Mouse (Mus musculus) adrenal gland, postnatal 25 days (tissue): ENCODE data around the gene Nab2. TPM values are rescaled to one million over a fixed set of nuclear protein-coding genes. Genes with fewer than 3 reads are reported as not detected.

ENCODE experiments used
- DNase-seq: peaks from one replicate; pipeline ENCODE4 v3.0.0; 2021; ENCODE audit warnings: mixed read lengths
- total RNA-seq: library from RNA; stranded (reverse); gene quantifications from 2 replicates; pipeline ENCODE4 v1.2.3, GENCODE M21; 2021

Gene Nab2
- total RNA-seq, 1 experiment from 2014 or later, result 19.0 TPM

DNA sequence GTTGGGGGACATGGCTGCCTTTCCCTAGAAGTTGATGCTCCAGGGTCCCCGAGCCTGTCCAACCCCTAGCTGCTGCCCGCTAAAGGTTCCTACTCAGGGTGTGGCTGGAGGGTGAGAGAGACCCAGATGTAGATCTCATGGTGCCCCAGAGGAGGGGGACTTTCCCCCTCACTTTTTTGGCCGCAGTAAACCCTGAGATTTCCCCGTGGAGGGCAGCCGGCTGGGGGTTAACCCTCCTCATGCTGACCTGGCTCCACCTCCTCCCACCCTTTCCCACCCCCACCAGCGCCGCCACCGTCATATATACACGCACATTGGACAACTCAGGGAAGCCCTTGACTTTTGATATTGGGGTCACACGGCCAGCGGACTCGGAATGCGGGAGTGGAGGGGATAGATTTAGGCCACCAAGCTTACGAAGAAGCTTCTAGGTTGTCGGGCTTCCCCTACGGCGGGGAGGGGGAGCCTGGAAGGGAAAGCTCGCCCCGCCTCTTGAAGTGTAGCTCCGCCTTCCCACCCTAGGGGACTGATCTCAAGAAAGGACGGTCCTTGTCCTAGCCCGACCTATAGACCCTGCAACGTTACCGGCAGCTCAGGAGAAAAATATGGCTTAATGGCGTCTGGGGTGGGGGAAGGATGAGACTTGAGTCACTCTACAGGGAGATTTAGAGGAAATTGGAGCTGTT is 24.7 kb downstream of the Nab2 start:
- peak; percentile 81 for DNase-seq

DNA sequence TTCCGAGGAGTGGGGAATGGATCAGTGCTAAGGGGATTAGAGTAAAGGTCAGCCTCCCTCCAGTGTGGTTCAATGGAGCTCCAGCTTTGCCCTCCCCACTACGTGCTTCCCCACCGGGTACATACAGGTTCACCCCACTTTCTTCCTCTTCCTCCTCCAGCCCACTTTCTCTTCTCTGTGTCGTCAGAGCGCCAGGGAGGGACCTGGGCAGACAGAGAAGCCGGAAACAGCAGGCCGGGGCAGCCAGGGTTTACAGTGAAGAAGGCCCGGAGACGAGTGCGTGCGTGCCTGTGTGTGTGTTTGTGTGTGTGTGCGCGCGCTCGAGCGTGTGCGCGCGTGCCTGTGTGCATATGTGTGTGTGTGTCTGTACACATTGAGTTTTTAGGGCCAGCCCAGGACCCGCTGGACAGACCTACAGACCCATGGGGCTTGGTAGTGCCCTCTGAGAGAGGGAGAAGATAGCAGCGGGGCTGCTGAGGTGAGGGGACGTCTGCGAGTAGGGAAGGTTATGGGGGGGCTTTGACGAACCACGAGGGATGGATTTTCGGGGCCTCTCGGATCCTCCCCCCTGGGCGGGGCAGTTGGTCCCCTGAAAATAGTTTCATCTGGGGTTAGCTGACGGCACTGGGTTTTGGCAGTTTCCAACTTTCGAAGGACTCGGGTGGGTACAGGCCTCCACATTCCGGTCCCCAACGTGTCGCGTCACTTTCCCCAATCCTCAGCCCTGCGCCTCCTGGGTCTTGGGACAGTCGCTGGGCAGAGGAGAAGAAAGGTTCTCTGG is 25.4 kb downstream of the Nab2 start, which contains the start of gene Stat6:
TSS of gene Stat6 (plus strand) at position 215 of the 781 bp plus-strand sequence.
- DNase-seq, result peak; percentile 77

DNA sequence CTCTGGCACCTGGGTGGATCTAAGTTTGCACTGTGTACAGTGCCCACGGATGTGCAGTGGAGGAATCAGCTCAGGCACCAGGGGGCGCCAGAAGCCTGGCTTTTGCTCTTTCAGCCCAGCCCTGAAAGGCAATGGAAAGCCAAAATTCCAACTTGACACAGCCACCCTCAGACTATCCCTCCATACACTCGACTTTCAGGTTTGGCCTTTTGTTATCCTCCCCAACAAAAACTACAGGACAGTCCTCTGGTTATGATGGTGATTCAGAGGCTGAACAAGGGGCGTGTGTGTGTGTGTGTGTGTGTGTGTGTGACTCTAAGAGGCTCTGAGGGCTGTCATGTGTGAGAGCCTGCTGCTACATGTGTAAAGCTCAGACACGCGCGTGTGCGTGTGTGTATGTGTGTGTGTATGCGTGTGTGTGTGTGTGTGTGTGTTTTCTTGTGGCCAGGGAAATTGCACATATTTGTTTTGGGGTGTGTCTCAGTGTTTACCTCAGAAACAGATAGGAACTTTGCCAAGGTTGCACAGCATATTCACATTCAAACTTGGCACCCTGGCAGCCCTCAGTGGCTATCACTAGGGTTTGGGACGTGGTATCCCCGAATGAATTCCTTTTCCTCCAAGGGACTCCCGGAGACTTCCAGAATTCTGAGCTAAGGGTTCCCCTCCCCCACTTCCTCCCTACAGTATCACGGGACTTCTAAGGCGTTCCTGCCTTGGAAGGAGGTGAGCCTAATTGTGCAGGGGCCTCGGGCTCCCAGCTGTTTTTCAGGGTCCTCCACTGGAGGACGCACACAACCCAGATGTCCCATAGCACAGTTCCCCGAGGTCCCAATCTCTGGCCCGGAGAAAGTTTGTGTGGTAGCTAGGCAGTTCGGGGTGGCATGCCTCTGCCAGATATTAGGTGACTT is 26.3 kb downstream of the Nab2 start:
- DNase-seq, result peak; percentile 94

DNA sequence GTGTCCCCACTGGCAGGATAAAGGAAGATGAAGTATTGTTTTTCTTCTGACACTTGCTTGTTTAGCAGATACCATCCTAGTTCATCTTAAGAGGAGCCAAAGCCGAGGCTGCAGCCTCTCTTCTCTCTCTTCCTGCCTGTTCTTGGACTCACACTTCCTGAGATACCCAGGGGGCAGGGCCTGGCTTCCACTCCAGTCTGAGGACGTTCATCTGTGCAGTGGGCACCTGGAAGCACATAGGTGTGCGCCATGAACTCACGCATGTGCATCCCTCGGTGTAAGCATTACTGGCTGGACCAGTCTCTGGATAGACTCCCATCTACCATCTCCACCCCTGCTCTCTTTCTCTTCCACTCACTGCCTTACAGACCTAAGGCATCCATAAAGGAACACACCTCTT is 27.9 kb downstream of the Nab2 start:
- no peak for DNase-seq

DNA sequence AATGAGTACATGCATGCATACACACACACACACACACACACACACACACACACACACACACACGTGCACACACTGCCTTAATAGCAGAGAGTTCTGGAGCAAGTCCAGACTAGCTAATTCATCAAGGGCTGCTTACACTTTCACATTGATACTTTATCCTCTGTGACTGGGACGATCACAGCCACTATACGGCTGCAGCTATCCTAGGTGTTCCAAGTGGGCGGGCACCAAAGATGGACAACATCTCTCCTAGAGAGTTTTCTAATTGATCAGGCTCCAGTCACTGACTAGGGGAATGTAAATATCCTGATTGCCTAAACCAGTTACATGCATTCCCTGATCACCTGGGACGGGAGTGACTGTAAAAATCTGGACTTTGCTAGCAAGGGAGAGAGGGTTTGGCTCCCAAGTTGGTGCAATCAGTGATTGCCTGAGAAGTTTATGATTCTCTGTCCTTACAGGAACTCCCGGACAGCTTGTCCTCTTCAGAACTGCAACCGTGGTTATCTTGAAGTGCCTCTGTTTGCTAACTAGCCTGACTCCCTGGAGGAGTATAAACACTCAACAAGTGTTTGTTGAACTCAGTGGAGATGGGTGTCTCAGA is 35.6 kb downstream of the Nab2 start:
- no peak for DNase-seq

DNA sequence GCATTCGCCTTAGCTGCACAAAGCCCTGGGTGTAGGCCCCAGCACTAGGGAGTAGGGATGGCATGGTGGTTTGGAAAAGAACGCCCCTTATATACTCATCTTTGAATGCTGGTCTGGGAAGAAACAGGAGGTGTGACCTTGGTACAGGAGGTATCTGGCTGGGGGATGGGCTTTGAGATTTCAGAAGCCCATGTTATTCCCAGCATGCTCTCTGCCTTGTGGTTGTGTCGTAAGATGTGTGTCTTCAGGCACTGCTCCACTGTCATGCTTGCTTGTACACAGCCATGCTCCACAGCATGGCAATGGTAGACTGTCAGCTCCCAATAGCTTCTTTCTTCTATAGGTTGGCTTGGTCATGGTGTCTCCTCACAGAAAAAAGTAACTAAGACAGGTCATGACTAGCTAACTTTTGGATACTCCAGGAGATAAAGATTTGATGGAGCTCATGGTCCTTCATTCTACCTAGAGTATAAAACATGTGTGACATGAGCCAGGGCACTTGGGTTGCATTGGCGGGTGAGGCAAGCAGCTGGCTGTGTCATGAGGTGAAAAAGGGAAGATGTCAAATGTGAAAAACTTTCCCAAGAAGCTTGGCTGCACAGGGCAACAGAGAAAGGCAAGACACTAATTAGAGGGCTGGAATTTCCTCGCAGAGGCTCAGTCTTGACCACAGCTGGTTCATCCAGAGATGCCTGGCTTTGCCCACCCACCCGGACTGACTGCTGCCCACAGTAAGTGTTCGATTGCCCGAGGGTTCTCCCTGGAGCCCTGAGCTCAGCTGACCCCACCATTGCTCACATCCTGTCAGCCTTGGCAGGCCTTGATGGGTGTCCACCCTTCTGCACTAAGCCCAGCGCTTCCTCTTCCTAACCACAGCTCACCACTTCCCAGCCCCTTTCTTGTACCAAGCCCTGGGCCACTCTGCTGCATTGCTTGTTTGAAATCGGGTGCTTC is 36.8 kb downstream of the Nab2 start:
- no peak for DNase-seq

DNA sequence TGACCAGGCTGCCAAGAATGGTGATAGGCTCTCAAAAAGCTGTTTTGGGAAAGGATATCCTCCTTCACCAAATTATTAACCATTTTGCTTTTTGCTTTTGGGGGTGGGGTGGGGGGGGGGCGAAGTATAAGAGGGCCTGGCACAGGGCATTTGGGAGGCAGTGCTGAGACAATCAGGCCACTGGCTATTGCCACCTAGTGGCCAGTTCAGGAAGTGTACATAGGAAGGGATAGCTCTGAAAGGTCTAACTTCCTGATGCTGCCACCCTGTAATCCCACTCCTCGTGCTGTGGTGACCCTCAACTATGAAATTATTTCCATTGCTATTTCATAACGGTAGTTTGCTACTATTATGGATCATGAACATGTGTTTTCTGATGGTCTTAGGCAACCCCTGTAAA is 41.9 kb downstream of the Nab2 start:
- DNase-seq, result no peak

DNA sequence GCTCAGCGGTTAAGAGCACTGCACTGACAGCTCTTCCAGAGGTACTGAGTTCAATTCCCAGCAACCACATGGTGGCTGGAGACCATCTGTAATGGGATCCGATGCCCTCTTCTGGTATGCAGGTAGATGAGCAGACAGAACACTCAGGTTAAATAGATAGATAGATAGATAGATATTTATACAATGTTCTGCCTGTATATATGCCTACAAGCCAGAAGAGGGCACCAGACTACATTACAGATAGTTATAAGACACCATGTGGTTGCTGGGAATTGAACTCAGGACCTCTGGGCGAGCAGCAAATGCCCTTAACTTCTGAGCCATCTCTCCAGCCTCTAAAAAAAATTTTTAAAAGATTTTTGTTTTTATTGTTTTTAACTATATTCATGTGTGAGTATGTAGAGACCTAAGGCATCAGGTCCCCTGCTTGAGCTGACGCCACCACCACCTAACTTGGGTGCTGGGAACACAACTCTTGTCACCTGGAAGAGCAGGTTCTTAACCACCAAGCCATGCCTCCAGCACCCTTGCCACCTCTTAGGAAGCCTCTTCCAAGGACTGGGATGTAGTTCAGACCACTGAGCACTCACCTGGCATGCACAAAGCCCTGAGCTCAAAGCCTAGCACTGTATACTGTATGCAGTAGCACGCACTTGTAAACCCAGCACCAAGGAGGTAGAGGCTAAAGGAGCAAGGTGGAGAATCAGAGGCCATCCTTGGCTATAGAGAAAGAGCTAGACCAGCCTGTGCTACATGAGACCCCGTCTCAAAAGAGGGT is 44.7 kb downstream of the Nab2 start:
- no peak for DNase-seq

DNA sequence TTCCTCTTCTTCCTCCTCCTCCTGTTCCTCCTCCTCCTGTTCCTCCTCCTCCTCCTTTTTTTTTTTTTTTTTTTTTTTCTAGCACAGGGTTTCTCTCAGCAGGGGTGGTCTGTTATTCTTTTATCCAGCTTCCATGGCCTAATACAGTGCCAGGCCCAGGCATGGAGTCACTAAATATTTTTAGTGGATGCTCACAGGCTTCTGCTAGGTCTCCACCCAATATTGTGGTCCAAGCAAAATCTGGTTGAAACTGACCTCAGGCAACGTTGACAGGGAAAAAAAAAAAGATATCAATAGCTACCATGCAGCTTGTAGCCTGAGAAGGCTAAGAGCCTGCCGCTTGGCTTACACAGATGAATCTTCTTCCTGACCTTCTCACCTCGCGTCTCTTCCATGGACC is 45.7 kb downstream of the Nab2 start:
- DNase-seq, result no peak

DNA sequence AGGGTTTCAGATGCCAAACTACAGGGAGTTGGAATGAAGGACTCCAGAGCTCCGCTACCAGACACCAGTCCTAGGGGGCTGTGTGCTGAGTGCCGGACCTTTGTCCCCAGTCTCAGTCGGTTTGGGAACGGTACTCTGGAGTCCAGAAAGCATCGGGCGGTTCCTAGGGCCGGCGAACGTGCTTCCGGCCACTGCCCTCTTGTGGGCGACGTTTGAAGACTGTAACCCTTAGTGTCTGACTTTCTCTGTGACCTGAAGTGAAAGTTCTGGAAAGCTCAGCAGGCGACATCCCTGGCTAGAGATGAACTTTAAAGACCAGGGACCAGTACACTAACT is 46.3 kb downstream of the Nab2 start:
- peak; percentile 76 for DNase-seq

DNA sequence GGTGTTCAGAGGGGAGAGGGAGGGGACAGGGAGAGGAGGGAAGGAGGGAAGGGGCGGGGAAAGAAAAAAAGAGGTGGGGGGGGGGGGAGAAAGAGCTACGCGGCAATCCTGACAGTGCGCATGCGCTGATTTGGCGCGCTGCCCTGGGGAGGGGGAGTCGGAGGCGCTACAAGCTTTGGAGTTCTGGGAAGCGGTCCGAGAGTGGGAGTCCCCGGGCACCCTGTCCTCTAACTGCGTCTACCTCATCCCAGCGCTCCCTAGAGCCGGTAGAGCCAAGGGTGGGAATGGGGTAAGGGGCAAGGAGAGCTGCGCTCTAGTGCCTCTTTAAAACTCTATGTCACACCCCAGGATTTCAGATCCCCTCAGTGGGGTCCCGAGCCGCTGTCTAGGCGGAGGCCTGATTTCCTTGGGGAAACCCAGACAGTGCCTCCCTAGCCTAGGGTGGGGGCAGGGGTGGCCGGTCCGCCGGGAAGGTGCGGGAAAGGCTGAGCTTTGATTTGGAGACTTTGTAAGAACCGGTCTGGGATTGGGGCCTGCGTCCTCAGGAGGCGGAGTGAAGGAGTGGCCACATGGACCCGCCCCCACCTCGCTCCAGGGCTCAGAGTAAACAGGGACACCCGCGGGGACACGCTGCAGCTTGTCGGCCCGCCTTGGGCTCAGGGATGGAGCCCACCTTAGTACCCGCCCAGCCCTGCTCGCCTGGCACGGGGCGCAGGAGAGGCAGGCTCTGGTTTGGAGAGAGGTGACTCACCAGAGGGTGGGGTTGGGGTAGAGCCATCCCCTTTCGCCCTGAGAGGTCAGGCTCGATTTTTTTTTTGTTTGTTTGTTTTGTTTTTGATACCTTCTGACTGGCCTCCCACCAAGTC is 46.9 kb downstream of the Nab2 start:
- peak; percentile 89 for DNase-seq

DNA sequence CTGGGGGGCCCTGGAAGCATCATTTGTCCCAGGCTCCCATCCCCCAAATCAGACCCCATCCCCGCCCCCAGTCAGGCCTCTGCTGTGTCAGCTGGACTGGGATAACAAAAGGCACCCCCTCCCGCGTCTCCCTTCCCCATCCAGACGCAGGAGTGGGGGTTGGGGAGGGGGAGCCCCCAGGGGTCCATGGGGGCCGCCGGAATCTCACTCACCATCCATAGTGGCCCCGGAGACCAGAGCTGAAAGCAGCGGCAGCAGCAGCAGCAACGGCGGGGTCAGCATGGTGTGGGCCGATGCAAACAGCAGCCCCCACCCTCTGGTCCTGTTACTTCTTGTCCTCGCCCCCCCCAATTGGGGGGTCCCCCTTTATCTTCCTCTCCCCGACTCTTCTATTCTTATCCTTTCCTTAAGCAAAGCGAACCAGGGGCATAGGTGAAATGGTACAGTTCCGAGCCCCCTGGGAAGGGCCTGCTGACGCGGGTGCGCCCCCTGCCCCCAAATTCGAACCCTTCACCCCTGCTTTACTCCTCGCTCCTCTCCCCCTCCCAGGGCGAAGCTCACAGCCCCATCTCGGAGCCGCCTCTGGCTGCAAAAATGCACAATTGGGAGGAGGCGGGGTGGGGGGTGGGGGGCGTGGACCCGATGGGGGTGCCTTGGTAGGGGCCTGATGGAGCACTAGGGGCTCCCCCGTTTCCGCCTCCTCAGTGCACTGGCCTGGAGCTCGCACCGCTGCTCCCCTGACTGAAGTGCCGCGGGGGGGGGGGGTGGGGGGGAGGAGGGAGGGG is 47.8 kb downstream of the Nab2 start, which contains the start of gene Lrp1:
TSS of gene Lrp1 (minus strand) at position 743 of the 785 bp plus-strand sequence.
- DNase-seq, result peak; percentile 49

DNA sequence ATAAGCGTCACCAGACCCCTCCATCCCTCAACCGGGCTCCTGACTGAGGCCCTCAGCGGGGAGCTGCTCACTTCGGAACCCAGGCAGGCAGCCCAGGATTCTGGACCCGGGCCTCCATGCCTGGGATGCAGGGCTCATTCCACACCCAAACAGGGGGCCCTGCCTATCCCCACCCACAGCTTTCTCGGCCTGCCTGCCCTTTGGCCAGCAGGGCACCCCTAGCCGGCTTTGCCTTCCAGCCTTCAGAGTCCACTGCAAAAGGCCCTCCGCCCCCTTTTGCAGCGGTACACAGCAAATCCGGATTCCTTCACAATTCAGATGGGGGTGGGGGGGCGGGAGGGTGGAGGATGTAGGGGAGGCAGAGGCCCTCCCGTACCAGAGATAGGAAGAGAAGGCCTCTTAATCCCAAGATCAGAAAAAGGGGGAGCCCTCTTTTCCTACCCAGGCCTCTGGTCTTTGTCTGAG is 48.4 kb downstream of the Nab2 start:
- DNase-seq, result no peak

DNA sequence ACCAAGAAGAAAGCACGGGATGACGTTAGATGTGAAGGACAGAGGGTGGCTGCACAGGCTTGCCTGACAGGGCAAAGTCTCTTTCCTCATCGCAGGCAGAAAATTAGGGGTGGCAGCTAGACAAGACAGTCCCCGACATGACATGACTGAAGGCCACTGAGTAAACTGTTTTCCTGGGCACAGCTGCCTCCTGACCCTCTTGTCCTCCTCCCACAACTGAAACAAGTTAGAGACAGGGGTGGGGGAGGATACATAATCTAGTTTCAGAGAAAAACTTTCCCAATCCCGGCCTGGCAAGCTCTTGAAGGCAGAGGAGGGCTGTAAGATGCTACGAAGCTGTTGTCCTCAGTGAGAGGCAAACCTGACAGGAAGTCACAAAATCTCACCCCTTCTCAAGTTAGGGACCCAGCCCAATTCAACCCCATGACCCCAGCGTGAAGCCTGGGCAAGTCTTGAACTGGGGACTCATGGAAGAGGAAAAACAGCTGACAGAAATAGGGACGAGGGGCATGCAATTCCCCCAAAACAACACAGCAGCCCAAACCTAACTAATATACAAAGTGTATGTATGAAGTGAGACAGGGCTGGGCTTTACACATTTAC is 49.1 kb downstream of the Nab2 start:
- DNase-seq, result no peak

DNA sequence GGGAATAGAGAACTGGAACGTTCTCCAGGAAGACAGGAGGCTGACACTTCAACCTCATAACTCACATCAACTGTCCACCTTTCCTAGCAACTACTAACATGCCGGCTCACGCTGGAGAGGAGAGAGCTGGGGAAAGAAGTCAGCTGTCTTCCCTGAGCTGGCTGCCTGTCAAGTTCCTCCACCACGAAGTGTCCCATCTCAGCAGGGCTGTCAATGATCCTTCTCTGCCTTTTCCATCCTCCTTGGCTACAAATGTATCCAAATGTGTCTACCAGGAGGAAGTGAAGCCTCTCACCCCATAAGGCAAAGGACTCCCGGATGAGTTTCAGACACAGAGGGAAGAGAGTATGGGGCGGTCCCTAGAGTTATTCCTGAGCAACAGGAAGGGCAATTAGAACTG is 50.2 kb downstream of the Nab2 start:
- DNase-seq, result no peak

DNA sequence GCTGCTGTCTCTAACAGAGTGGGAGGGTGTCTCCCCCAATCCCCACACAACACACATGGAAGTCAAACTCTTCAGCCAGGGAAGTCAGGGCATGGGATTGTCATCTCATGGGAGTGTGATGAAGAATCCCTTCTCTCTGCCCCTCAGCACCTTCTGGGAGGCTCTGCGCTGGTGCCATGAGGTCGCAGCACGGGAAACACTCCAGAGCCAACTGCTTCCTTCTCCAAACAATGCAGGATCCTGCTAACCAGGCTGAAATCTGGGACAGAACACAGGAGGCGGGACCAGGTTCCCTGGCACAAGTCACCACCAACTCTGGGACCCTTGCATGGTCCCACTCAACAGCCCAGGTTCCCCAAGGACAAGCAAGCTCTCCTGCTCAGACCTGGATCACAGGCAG is 51.1 kb downstream of the Nab2 start:
- no peak for DNase-seq

DNA sequence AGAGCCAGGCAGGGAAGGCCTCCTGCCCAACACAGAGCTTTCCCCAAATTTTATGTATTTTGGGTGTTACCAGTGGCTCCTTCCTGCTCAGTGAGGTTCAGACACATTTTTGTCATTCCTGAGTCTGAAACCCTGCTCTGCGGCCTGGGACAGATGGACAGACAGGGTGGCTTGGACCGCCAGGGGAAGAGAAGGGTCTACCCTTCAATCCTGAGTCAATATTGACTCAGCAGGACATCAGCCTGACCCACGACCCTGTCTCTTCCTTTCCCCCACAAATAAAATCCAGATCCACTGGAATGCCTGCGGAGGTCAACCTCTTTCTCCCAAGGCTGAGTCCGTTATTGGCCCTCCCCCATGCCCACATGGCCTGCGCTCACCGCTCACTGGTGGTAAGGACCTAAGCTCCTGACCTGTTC is 52.1 kb downstream of the Nab2 start:
- DNase-seq, result no peak

DNA sequence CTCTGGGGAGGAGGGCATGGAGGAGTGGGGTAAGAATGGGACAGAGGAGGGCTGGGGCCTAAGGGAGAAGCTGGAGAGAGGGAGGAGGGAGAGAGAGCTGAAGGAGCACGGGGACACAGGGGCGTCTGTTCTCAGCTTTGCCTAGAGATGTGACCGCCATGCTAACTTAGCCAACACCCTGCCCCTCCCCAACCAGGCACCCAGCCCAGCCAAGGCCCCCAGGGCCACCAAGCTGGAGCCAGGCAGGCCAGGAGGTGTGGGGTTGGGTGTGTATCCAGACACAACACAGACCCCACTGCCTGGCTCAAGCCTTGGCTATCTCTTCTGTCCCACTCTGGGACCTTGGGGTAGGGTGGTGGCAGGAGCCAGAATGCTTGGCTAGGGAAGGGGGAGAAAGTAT is 52.8 kb downstream of the Nab2 start:
- DNase-seq, result peak; percentile 42
